In genomic region chr6:53733546-53733945, GRCm38 (mm10) we compare ENCODE assay signal across 30 mouse cellular contexts.
"Had no signal": no experiment of that assay in that cellular context is flagged by ENCODE, and none has a peak within 500 bp of the region (broad histone marks: within the 10 kb centered on the region; RNA-seq: fewer than 3 reads in every experiment).

No protein-coding gene starts in this region.

- H3K4me1 ChIP-seq: limb, embryonic 12.5 days; limb, embryonic 15.5 days; liver, embryonic 12.5 days; liver, embryonic 13.5 days; liver, embryonic 15.5 days; lung, embryonic 15.5 days; megakaryocyte, embryonic 14.5 days; midbrain, embryonic 12.5 days; midbrain, embryonic 13.5 days had no signal

- H3K9me3 ChIP-seq: limb, embryonic 10.5 days; limb, embryonic 12.5 days; limb, embryonic 13.5 days; limb, embryonic 15.5 days; liver, embryonic 12.5 days; liver, embryonic 13.5 days; liver, embryonic 15.5 days; lung, embryonic 15.5 days; midbrain, embryonic 10.5 days; midbrain, embryonic 12.5 days; midbrain, embryonic 13.5 days had no signal

- H3K27ac ChIP-seq: left cerebral cortex, adult 2 months; limb, embryonic 10.5 days; limb, embryonic 12.5 days; limb, embryonic 13.5 days; limb, embryonic 15.5 days; liver, embryonic 12.5 days; liver, embryonic 13.5 days; liver, embryonic 14.5 days; liver, embryonic 15.5 days; lung, embryonic 15.5 days; macrophage; midbrain, embryonic 10.5 days; midbrain, embryonic 12.5 days; midbrain, embryonic 13.5 days had no signal

- H3K4me3 ChIP-seq: left cerebral cortex, adult 2 months; limb, embryonic 10.5 days; limb, embryonic 12.5 days; limb, embryonic 13.5 days; limb, embryonic 15.5 days; liver, embryonic 12.5 days; liver, embryonic 13.5 days; liver, embryonic 15.5 days; lung, embryonic 15.5 days; megakaryocyte, embryonic 14.5 days; midbrain, embryonic 10.5 days; midbrain, embryonic 12.5 days; midbrain, embryonic 13.5 days; myocyte had no signal

- DNase-seq: left cerebral cortex, postnatal 4 days; liver; liver, embryonic 13.5 days; liver, postnatal 0 days; lung, adult 18-20 months; lung, adult 2 months; lung, embryonic 14.5 days; lung, postnatal 10 days; lung, postnatal 14 days; lung, postnatal 36 days; lung, postnatal 4 days; midbrain, embryonic 14.5 days had no signal

- ATAC-seq: liver, embryonic 12.5 days; liver, postnatal 0 days; lung, postnatal 0 days; midbrain, embryonic 13.5 days; midbrain, embryonic 16.5 days had no signal

- H3K27me3 ChIP-seq: limb, embryonic 12.5 days; limb, embryonic 13.5 days; limb, embryonic 15.5 days; liver, embryonic 12.5 days; liver, embryonic 13.5 days; liver, embryonic 15.5 days; midbrain, embryonic 12.5 days; midbrain, embryonic 13.5 days had no signal

- H3K36me3 ChIP-seq: limb, embryonic 10.5 days; limb, embryonic 12.5 days; limb, embryonic 13.5 days; limb, embryonic 15.5 days; liver, embryonic 12.5 days; liver, embryonic 13.5 days; liver, embryonic 15.5 days; lung, embryonic 15.5 days; midbrain, embryonic 10.5 days; midbrain, embryonic 12.5 days; midbrain, embryonic 13.5 days had no signal

- H3K4me2 ChIP-seq: limb, embryonic 12.5 days; limb, embryonic 13.5 days; limb, embryonic 15.5 days; liver, embryonic 11.5 days; liver, embryonic 12.5 days; liver, embryonic 13.5 days; liver, embryonic 15.5 days; lung, embryonic 14.5 days; lung, embryonic 15.5 days; midbrain, embryonic 12.5 days; midbrain, embryonic 13.5 days had no signal

- H3K9ac ChIP-seq: limb, embryonic 12.5 days; limb, embryonic 13.5 days; limb, embryonic 15.5 days; liver, embryonic 12.5 days; liver, embryonic 13.5 days; liver, embryonic 14.5 days; liver, embryonic 15.5 days; liver, postnatal 0 days; lung, embryonic 14.5 days; lung, embryonic 15.5 days; midbrain, embryonic 12.5 days; midbrain, embryonic 13.5 days had no signal
